Mouse (Mus musculus) CH12.LX (cell line): ENCODE measurements around the gene Hoxb5.

ENCODE experiments used
- CTCF ChIP-seq, 2 experiments: IDR thresholded peaks in 1 of 2; conservative IDR thresholded peaks in 1 of 2; 2 replicates each; pipeline ENCODE4 v1.5.1; 2011 to 2012; ENCODE audit warnings: low read depth in 2 of 2, low read length in 2 of 2, improper control_type of control experiment in 1 of 2, inconsistent platforms in 1 of 2, mild to moderate bottlenecking in 1 of 2, moderate library complexity in 1 of 2
- GABPA ChIP-seq: IDR thresholded peaks from 2 replicates; pipeline ENCODE4 v1.6.1; 2012; ENCODE audit warnings: low read depth, low read length, improper control_type of control experiment, inconsistent platforms; ENCODE audit not compliant: insufficient replicate concordance
- HCFC1 ChIP-seq: IDR thresholded peaks from 2 replicates; pipeline ENCODE4 v1.6.1; 2012; ENCODE audit warnings: low read depth, mild to moderate bottlenecking, inconsistent platforms, low read length, improper control_type of control experiment
- JUND ChIP-seq: conservative IDR thresholded peaks from 2 replicates; pipeline ENCODE4 v1.6.1; 2011; ENCODE audit warnings: low read depth, low read length, improper control_type of control experiment
- MAFK ChIP-seq: IDR thresholded peaks from 2 replicates; pipeline ENCODE4 v1.6.1; 2011; ENCODE audit warnings: low read length, improper control_type of control experiment; ENCODE audit not compliant: insufficient replicate concordance
- MEF2A ChIP-seq: IDR thresholded peaks from 2 replicates; pipeline ENCODE4 v1.6.1; 2014; ENCODE audit warnings: low read depth, mild to moderate bottlenecking, inconsistent platforms, low read length, improper control_type of control experiment, borderline replicate concordance
- POLR2A ChIP-seq: IDR thresholded peaks from 2 replicates; pipeline ENCODE4 v1.6.1; 2011; ENCODE audit warnings: low read depth, mild to moderate bottlenecking, improper control_type of control experiment, low read length
- TBP ChIP-seq: conservative IDR thresholded peaks from 2 replicates; pipeline ENCODE4 v1.6.1; 2011; ENCODE audit warnings: low read depth, low read length, improper control_type of control experiment
- UBTF ChIP-seq: IDR thresholded peaks from 2 replicates; pipeline ENCODE4 v1.6.1; 2012; ENCODE audit warnings: low read depth, mild to moderate bottlenecking, inconsistent platforms, low read length, improper control_type of control experiment, moderate library complexity

GRCm38 (mm10) chr11:96296997-96297396, 6.1 kb upstream of the Hoxb5 start:
- TF ChIP-seq POLR2A (no peak), MAFK (no peak), MEF2A (no peak), UBTF (no peak), JUND (no peak), HCFC1 (no peak), CTCF (conservative IDR thresholded peaks at IDR 0.05 in 1 of 2, IDR thresholded peaks at IDR 0.05 in 1 of 2; ENCODE audit: low read depth in 2 of 2, low read length in 2 of 2) (no peak), GABPA (no peak), TBP (no peak)
